Mouse (Mus musculus) testis, adult 2 months (tissue): ENCODE measurements around the gene Senp7.

Experiments used
- CTCF ChIP-seq: fragments of 200-500 bp; IDR thresholded peaks from 2 replicates; pipeline ENCODE4 v1.5.1; 2012; ENCODE audit warnings: low read depth, mild to moderate bottlenecking, inconsistent platforms, low read length, moderate library complexity; ENCODE audit not compliant: control insufficient read depth, insufficient read depth, insufficient replicate concordance
- POLR2A ChIP-seq: fragments of 200-500 bp; IDR thresholded peaks from 2 replicates; pipeline ENCODE4 v1.6.1; 2012; ENCODE audit warnings: low read depth, mild to moderate bottlenecking, inconsistent platforms, low read length, moderate library complexity; ENCODE audit not compliant: control insufficient read depth

DNA sequence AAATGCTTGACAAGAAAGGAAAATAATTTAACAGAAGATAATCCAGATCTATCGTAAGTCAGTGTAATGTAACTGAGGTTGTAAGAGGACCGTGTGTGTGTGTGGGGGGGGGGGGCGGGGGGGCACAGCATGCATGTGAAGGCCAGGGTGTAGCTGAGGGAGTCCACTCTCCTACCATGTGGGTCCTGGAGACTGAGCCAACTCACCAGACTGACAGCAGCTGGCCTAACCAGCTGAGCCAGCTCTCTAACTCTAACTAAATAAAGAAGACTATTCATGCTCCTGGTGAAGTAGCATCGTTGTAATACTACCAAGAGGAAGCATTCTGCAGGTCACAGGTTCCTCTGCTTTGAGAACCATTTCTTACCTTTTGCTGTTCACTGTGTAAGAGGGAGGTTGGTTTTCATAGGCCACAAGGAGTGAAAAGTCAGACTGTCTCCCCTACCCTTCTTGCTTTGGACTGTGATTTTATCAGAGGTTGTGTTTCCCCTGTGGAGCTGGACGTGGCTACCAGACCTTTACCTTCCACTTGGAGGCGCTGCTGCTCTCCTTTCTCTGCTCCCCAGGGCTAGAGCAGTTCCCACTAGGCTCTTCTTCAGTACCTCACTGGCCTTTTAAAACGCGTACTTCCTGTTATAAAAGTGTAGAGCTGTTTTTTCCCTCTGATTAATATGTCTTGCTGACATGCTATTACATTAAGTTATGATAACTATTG, 127.9 kb downstream of the Senp7 start:
- no peak for TF ChIP-seq POLR2A
- TF ChIP-seq CTCF = peak; percentile 35; the same call in 1 of the 2 replicates
